Mouse (Mus musculus): ENCODE results near the gene Pik3r1. TPM values are rescaled to one million over a fixed set of nuclear protein-coding genes. Genes with fewer than 3 reads are reported as not detected.

The Pik3r1 gene
- total RNA-seq, 2 experiments from 2014 or later, result 102 to 142 TPM

DNA sequence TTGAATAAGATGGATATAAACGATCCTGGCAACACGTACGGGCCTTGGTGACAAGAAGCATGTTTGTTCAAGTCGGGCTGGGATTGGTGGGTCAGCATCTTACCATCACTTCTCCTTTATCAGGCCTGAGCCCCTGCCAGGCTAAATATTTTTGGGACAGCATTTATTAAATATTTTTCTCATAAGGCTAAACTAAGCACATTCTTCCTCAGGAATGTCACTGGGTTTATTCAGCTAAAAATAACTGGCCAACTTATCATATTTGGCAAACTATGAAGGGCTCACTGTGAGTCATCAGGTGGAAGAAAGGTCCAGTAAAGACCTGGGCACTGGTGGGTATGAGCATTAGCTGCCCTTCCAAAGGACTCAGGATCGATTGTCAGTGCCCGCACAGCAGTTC lies 50.2 kb downstream of the Pik3r1 start:
- intact Hi-C loops (cut with DNase I), result no loop called here
- no peak for DNase-seq

DNA sequence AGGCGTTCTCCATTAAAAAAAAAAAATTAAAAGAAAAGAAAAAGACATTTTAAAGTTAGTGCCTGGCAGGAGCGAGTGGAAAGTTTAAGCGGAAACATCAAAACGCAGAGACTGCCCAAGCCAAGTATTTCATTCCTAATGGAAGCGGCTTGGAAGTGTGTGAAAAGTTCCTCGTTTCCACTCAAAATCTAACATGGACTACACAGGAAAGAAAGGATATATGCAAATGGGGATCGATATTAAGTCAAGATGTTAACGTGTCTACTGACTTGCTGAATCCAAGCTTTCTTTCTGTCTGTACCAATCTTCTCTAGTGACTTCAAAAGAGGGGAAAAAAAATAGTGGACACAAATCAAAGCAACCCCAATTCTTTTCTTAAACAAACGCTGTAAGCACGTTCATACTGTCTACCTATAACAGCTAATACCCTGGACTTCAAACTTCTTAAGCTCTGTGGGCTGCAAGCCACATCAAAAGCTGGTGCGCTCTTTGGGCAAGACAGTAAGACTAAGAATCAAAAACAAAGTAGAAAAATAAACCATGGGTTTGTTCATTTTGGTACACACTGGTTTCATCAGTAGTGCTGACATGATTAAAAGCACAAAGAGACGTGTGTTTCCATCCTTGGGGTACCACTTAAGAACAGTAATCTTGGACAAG lies 54.5 kb downstream of the Pik3r1 start:
- intact Hi-C loops (cut with DNase I), result loop anchor here (2.0 kb wide), 1 partner anchor 15 kb away; no protein-coding TSS in a partner anchor

DNA sequence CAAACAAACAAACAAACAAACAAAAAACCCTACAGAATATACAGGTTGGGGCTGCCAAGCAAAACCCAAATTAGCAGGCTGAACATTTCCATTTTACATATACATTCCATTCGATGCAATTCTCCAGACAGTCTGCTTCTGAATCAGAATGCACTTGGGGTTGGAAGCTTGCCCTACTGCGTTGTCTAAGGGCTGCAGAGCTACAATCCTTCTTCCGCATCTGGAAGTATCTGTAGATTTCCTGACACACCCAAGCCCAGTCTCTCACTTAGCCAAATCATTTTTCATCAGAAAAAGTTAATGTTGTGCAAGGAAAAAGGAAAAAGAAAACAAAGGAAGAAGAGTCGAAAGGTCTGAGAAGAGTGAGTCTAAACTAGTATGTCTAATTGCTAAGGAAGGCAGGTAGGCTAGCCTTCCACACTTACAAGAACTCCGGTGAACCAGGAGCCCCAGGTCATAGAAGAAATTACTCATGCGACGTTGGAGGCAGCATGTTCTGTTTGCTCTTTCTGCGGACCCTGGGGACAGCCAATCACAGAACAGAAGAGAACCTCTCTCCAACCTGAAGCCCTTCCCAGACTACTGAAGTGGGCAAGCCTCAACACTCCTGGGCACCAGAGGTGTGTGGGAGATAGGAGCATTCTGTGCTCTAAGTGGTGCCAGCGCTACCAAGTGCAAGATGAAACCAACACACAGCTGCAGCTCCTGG lies 55.1 kb downstream of the Pik3r1 start:
- intact Hi-C loops (cut with DNase I), result no loop called here
- DNase-seq, result no peak

More for the DNA sequence above, 54.5 kb downstream of the Pik3r1 start:
- DNase-seq, result no peak

DNA sequence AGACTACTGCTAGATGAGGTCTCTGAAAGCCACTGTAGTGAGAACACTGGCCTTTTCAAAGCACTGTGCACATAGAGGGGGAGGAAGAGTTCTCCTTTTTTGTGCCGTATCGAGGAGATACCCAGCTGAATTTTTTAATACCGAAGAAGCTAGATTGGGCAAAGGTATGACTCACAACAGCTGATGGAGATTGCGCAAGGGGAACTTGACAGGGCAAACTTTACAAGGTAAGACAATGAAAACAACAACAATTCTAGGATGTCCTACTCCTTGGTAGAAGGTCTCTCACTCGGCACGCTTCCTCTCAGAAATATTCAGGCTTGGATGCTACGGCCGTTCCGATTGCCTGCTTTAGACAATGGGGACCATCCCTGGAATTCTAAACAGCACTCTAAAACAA lies 55.9 kb downstream of the Pik3r1 start:
- intact Hi-C loops (cut with DNase I), result no loop called here

DNA sequence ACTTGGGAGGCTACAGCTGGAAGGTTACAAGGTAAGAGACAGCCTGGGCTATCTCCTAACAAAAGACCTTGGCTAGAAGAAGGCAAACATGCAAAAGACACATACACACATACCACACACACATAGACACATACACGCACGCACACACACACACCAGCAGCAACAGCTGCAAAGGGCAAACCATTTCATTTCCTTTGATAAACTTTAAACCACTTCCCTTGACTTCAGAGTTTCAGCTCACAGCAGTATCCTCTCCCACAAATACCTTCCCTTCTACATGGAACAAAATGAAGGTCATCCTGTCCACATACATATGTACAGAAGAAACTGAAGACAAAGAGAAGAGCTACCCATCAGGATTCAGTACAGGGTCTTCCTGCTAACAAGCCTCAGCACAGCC lies 56.7 kb downstream of the Pik3r1 start:
- no peak for DNase-seq
- intact Hi-C loops (cut with DNase I), result no loop called here

More for the DNA sequence above, 55.9 kb downstream of the Pik3r1 start:
- DNase-seq, result no peak

DNA sequence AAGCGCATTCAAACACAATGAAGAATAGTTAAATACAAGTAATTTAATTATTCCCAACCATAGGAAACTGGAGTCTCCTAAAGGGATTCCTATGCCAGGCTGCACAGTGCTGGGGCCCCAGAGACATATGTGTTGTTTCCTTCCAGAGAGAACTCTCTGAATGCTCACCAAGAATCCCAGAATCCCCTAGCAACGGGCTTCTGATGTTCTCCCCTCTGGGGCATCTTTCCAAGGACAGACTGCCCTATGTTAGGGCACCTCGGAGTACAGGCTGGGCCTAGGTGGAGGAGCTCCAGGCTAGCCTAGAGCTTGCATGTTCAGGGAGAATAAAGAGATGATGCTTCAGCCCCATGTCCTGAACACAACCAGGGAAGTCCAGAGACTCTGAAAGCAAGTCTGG lies 58.2 kb downstream of the Pik3r1 start:
- intact Hi-C loops (cut with DNase I), result no loop called here
- no peak for DNase-seq

DNA sequence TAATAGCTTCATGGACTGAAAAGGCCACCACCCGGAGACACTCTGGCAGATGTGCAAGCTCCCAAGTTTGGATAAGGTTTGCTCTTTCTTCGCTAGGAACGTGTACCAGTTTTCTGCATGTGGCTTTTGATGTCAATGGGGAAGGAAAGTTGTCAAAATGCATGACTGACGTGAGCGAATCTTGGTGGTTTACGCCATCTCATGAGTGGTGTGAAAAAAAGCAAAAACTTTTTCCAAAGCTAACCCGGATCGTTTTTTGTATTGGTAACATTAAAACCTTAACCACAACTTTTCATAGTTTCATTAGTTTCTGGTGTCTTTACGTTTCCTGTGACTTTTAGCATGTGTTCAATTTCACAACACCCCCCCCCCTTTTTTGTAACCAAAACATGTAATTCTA lies 60.8 kb downstream of the Pik3r1 start:
- no peak for DNase-seq
- intact Hi-C loops (cut with DNase I), result no loop called here

DNA sequence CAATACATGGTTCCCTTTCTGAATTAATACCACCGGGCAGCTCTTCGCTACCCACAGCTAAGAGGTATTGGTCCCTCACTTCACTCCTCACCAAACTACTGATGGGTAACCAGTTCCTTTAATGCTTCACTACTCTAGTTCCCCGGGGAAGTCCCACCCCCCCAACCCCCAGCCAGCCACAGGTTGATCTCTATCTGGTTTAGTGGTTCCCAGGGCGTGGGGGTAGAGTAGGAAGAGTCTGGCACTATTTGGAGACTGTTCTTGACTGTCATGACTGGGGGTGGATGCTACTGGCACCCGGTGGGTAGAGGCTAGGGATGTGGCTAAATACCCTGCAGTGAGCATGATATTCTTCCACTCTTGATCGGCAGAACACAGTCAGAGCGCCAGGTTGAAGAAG lies 61.6 kb downstream of the Pik3r1 start:
- no peak for DNase-seq
- intact Hi-C loops (cut with DNase I), result no loop called here

DNA sequence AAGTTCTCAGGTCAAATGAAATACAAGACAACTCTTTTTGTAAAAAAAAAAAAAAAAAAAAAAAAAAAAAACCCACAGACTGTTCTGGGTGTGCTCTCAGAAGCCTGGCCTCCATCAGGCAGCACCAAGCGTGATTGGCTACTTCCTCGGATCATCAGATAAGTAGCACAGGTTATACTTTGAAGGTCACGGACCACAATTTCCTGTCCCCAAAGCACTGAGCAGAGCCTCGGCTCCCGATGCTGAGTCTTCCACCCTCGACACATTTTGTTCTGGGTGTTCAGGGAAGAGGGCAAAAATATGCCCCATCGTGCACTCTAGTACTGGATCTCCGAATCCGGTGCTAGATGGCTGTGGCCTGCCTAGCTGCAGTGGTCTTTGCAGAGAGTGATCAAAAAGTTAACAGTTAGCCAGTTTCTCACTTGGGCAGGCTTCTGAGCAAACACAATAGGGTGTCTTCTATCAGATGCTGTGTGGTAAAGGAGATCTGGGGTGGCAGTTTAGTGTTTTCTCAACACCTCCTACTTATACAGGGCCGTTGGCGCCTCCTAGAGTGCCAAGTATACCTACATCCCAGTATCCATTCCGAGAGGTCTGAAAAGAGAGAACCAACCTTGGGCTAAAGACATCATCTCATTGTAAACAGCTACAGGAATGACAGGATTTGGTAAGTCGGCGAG lies 65.8 kb downstream of the Pik3r1 start:
- DNase-seq, result no peak
- intact Hi-C loops (cut with DNase I), result no loop called here

DNA sequence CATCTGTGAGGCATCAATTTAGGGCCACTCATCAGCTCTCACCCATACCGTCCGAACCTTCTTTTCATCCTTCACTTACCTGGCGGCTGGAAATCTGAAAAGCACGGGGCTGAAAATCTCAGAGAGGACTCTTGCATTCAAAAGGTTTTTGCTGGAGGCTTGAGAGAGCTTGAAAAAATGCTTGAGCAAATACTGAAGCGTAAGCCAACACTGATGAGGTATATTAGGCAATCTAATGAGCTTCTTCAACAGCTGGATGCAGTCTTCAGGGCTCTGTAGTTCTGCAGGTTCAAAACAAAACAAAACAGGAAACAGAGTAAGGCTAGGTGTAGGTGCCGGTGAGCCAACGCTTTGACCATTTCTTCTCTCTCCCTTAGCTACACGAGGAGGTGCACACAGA lies 66.4 kb downstream of the Pik3r1 start:
- intact Hi-C loops (cut with DNase I), result no loop called here
- no peak for DNase-seq

DNA sequence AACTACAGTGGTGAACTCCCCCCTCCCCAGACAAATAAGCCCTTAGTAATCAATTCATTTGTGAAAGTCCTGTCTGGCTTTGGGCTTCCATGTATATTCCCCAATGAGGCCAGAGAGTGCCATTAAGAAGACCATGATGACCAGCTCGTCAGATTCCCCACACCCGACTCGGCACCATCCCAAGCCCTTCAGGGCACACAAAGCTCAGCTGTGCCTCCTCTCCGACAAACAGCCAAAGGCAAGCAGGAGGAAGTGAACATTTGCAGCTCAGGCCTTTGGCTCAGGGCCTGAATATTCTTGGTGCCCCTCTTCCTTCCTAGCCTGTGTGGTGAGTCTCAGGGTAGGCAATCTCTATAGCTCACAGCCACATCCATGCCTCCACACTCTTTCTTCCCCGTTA lies 68.3 kb downstream of the Pik3r1 start:
- DNase-seq, result no peak
- intact Hi-C loops (cut with DNase I), result loop anchor here (2.0 to 5.0 kb wide), 3 partner anchors 15 to 807 kb away; no protein-coding TSS in a partner anchor

DNA sequence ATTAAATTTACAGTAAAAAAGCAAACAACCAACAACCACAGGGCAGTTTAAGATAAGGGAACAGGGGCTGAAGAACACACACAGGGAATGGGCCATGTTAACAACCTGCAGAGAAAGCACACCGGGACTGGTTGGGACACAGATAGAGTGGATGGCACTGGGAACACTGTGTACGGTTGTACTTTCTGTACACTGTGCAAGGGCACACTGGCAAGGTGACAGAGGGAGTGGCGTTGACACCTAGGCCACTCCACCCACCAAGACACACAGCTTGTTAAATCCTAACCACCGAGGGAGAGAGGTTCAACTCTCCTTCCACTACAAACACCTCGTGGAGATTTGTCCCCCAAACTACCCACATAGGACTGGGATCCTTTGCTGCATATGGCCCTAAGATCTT lies 70.1 kb downstream of the Pik3r1 start:
- DNase-seq, result no peak
- intact Hi-C loops (cut with DNase I), result loop anchor here (2.0 to 5.0 kb wide), 3 partner anchors 17 to 806 kb away; no protein-coding TSS in a partner anchor

DNA sequence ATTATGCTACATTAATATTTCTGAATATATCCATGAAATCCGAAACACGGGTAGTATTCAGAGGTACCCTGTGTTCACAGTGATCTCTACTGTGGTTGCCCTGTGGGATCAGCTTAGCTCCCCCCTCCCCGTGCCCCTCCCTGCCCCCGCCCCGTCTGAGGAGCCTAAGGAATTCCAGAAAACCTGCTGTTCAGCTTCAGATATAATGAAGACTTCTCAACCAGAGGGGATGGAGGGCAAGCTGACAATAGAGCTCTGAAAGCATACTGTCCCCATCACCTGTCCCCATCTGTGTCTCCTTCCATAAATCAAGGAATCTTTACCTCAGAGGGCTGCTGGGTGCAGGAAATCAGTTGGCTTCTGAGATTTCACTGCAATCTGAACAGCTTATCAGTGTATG lies 70.6 kb downstream of the Pik3r1 start:
- no peak for DNase-seq
- intact Hi-C loops (cut with DNase I), result loop anchor here (5.0 kb wide), 2 partner anchors 535 to 805 kb away; no protein-coding TSS in a partner anchor

DNA sequence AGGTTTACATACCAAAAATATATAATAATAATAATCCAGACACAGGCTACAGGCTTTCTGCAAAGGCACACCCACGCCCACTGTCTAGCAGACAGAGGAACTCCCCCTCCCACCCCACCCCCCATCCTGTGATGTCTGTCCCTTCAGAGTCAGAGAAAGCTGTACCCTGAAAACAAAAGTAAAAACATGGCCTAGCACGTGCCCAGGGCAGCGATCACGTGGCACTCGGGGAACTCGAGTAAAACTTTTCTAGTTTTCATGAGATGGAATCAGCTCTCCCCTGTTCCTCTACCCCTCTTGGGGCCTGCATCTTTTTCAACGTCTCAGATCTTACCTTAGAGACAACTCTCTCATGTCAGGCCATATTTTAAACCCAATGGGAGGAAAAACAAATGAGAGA lies 71.2 kb downstream of the Pik3r1 start:
- DNase-seq, result no peak
- intact Hi-C loops (cut with DNase I), result loop anchor here (5.0 kb wide), 2 partner anchors 535 to 805 kb away; no protein-coding TSS in a partner anchor

DNA sequence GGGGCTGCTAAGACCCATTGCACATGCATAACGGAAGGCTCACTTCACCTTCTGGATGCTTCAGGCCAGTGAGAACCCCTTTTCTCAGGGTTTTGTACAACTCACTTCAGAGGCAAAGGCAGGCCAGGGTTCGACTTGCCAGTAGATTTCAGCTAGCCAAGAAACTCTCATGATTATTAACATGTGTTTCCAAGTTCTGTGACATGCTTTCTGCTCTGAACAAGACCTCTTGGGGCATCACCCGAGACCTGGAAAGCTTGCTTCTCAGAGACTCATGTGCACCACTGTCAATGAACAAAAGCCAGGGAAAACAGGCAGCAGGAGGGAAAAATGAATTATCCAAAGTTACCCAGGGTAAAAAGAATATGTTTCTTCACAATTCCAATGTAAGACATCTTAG lies 71.7 kb downstream of the Pik3r1 start:
- intact Hi-C loops (cut with DNase I), result loop anchor here (5.0 kb wide), 2 partner anchors 534 to 804 kb away; no protein-coding TSS in a partner anchor
- no peak for DNase-seq

DNA sequence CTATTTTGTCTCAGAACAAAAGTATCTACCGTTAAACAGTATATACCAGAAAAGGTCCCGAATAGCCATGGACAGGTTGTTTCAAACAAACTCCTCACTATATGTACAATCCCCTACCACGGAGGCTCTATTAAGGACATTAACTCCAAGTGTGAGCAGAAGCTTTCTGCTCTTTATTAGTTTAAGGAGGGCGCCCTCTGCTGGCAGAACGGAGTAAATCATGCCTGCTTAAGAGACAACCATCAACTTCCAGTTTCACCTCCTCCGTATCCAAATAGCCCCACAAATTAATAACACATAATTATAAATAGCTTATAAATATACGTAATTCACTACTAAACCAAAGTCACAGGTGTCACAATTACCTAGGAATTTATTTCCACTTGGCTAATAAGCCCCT lies 72.1 kb downstream of the Pik3r1 start:
- peak; percentile 84 to 95 for DNase-seq
- intact Hi-C loops (cut with DNase I), result loop anchor here (2.0 to 5.0 kb wide), 4 partner anchors 187 to 804 kb away; no protein-coding TSS in a partner anchor

DNA sequence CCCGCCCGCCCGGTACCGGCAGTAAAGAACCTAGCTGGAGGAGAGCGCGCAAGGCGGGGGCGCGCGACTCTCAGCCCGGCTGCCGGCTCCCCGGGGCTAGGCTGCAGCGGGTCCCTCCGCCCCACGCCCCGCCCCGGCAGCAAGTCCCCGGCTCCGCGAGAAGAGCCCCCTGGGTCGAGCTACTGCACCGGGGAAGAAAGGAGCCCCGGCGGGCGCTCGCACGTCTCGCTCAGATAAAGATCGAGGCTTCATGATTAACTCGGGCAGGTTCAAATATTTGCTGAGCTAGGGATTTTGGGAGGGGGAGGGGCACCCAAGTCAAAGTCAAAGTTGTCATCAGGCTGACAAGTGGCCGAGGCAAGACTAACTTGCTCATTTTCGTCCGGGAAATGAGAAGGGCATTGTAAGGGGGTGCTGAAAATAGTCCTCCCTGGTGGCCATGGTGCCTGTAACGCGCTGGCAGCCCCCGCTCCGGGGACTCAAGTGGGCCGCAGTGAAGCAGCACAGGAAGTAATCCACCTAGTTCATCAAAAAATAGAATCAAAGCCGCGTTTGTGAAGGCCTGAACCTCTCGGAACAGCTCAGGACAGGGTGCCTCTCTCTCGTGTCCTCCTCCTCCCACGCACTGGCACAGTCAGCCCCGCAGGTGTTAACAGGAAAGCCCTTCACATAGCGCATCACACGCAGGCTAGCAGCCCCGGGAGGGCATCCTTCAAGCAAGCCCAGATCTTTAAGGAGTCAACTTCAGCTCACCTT lies 73.3 kb downstream of the Pik3r1 start:
- intact Hi-C loops (cut with DNase I), result loop anchor here (2.0 to 5.0 kb wide), 4 partner anchors 186 to 802 kb away; no protein-coding TSS in a partner anchor
- DNase-seq, result peak; percentile 51 to 63

DNA sequence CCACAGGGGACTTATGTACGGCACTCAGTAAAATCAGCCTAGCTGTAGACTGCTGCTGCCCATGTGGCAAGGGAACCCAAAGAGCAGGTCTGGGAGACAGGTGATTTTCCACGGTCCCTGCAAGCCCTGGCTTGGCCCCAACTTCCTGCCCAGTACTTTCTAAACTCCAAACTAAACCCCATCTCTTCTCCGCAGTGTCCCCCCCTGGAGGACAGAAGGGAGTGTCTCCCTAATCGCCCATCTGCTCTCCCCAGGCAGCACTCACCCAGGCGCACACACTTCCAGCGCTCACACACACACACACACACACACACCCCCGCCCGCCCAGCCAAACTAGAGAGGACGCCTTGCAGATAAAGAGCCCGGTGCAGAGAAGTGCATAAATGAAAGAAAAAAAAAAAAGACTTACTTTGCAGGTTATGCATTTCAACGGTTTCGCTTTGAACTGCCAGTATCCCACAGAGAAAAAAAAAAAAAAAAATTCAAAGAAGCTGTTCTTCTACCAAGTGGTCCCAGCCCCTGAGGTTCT lies 74.0 kb downstream of the Pik3r1 start:
- DNase-seq, result peak; percentile 46 to 55
- intact Hi-C loops (cut with DNase I), result loop anchor here (2.0 kb wide), 2 partner anchors 185 to 755 kb away; no protein-coding TSS in a partner anchor

DNA sequence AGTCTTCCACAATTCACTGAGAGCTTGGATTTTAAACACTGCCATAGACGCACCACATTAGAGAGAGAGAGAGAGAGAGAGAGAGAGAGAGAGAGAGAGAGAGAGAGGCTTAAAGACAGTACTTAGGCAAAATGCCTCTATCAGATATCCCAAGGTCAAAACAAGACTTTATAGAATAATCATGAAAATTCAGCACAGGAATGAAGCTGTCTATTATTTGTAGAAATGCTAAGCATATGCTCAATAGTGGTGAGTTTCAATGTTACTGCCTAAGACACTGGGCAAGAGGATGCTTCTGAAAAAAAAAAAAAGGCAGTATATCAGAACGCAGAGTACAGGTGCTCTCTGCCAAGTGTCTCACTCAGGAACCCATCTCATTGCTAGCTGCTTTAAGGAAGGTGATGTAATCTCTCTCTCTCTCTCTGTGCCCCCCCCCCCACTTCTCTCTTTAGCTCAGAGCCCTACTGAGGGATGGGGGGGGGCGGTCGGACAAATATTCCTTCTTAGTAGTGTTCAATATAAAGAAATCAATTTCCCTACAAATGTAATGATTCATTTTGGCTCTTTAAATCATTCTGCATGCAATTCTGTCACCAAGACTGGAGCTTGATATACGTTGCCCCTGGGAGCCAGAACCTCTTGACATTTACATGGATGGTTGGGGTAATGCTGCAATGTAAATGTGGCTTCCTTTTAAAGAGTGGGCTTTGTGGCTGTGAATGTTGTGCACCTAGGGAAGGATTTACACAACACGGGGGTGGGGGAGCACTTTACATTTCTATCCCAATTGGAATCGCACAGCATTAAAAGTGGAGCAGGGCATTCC lies 74.9 kb downstream of the Pik3r1 start:
- DNase-seq, result no peak
- intact Hi-C loops (cut with DNase I), result no loop called here

Measured in heart, postnatal 36 days (tissue).